Mouse (Mus musculus): ENCODE results near the gene Adra2c.

DNA sequence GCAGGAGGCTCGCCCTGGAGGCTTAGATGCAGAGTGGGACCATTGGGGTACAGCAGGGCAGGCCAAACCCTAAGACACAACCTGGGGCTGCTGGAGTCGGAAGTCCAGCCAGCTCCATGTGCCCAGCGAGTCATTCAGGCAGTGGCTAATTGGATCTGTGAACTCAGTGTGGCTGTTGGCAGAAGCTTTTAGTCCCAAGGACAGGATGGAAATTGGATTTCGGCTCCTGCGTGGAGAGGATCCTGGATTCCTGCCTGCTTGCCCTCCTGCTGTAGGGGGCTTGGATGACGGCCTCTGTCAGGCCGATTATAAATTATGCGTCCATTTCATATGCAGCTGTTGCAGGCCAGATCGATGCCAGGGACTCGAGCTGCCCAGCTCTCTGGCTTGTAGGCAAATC is 27.2 kb downstream of the Adra2c start:
- TF ChIP-seq POLR2A (IDR thresholded peaks at IDR 0.05; ENCODE audit: control insufficient read depth, low read depth, low read length) (no peak), CTCF (IDR thresholded peaks at IDR 0.05; ENCODE audit: control insufficient read depth, insufficient read depth, insufficient replicate concordance, low read depth, low read length) (no peak)

Data from testis, adult 2 months (tissue).